Mouse (Mus musculus): ENCODE data around the gene Cdc42. TPM values are rescaled to one million over a fixed set of nuclear protein-coding genes. Genes with fewer than 3 reads are reported as not detected.

Cdc42 gene
- polyA plus RNA-seq, 1 experiment from 2014 or later = 912 TPM

DNA sequence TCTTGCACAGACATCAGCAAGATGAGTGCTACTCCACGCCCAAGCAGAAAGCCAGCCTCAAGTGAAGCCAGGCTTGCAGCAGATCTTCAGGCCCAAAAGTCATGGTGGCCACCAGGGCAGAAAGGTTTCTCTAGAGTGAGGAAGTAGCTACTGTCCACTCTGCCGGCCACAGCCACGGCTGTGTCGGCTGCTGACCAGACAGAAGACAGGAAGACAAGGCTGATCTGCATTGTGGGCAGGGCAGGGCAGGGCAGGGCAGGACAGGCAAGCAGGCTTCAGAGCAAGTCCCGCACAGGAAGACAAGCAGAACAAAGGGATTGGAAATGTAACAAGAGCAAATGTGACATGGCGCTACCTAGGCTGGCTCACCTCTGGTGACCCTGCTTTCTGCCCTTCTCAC is 16.2 kb upstream of the Cdc42 start:
- Histone ChIP-seq H3K4me3 (replicated peaks; ENCODE audit: low read length) (no peak overlapping the region), H3K4me1 (replicated peaks; ENCODE audit: control insufficient read depth, insufficient read depth, low read length) (peaks cover 10% of the 10 kb centered on the region), H3K4me2 (ENCODE audit: low read length) (no peak overlapping the region), H3K9ac (replicated peaks; ENCODE audit: low read depth, low read length) (no peak overlapping the region), H3K36me3 (ENCODE audit: control insufficient read depth, insufficient read depth) (no peaks in the 10 kb centered on the region), H3K9me3 (ENCODE audit: control insufficient read depth, low read length) (no peaks in the 10 kb centered on the region), H3K27ac (ENCODE audit: low read length) (no peak overlapping the region), H3K27me3 (replicated peaks; ENCODE audit: control insufficient read depth, insufficient read depth, low read length) (no peaks in the 10 kb centered on the region)
- 72% methylated on average over 6 of the region's 6 CpGs for WGBS
- ATAC-seq = no peak

DNA sequence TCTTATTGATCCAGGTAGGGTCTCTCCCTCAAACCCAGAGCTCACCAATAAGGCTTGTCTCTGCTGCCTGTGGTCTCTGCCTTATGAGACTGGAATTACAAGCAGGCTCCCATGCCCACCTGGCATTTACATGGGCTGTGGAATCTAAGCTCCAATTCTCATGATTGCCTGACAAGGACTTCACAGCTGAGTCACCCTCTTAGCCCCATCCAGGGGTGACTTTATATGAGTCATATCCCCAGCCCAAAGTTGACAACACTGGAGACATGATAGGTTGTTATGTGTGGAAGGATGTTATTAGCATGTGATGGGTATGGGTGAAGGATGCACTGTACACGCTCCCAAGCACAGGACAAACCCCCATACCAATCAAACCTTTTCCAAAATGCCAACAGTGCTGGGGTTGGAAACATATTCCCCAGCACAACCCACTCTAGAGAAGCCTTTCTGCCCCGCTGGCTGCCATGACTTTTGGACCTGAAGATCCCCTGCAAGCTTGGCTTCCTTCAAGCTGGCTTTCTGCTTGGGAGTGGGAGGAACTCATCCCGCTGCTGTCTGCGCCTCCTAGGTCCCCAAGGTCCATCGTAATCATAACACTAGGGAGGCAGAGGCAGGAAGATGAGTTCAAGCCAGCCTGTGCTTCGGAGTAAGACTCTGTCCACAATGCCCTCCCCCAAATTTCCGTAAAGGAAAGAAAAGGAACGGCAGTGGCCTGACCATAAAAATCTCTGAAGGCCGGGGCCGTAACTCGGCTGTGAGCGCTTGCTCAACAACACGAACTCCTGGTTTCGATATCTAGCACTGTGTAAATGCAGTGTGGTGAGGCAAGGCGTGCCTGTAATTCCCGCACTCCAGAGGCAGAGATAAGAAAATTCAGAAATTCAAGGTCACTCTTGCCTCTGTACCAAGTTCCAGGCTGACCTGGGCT is 14.3 kb upstream of the Cdc42 start:
- H3K27me3 ChIP-seq (replicated peaks; ENCODE audit: control insufficient read depth, insufficient read depth, low read length) = no peaks in the 10 kb centered on the region
- 92% methylated on average over 16 of the region's 16 CpGs for WGBS
- no peaks in the 10 kb centered on the region for H3K36me3 ChIP-seq (ENCODE audit: control insufficient read depth, insufficient read depth)
- no peak overlapping the region for H3K4me2 ChIP-seq (ENCODE audit: low read length)
- no peak overlapping the region for H3K4me3 ChIP-seq (replicated peaks; ENCODE audit: low read length)
- no peak overlapping the region for H3K27ac ChIP-seq (ENCODE audit: low read length)
- H3K4me1 ChIP-seq (replicated peaks; ENCODE audit: control insufficient read depth, insufficient read depth, low read length) = peaks cover 10% of the 10 kb centered on the region
- no peak overlapping the region for H3K9ac ChIP-seq (replicated peaks; ENCODE audit: low read depth, low read length)
- ATAC-seq = no peak
- no peaks in the 10 kb centered on the region for H3K9me3 ChIP-seq (ENCODE audit: control insufficient read depth, low read length)

DNA sequence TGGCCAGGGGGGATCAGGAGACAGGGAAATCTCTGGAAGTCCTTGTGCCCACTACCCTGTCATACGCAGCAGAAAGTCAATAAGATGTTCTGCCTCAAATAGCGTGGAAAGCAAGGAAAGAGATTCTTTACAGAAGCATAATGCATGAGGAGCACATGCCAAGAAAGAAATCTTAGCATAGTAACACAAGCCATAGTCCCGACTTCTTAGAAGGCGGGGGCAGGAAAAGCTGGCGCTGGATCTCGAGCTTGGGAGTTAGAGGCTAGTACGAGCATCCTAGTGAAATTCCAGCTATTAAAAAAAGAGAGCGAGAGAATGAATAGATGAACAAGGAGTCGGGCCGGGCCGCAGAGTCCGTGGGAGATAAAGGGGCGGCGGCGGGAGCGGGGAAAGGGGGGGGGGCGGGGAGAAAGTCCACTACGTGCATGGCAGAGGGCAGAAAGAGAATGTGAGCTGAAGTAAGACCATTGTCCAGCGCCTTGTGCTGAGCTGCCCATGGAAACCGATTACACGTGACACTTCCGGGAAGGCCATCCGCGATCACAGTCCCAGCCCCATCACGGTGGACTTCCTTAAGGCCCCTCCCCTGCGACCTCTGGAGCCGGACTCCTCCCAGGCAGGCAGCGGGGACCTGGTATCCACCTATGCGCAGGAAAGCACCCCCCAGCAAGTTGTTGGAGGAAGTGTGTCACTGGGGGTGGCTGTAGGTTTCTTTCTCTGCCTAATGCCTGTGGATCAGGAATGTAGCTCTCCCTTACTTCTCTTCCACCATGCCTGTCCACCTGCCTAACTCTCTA is 12.6 kb upstream of the Cdc42 start:
- Histone ChIP-seq H3K4me3 (replicated peaks; ENCODE audit: low read length) (peak overlapping the region; percentile 40), H3K27ac (ENCODE audit: low read length) (no peak overlapping the region), H3K36me3 (ENCODE audit: control insufficient read depth, insufficient read depth) (no peaks in the 10 kb centered on the region), H3K4me2 (ENCODE audit: low read length) (peak overlapping the region; percentile 74), H3K4me1 (replicated peaks; ENCODE audit: control insufficient read depth, insufficient read depth, low read length) (peaks cover 10% of the 10 kb centered on the region), H3K9me3 (ENCODE audit: control insufficient read depth, low read length) (no peaks in the 10 kb centered on the region), H3K27me3 (replicated peaks; ENCODE audit: control insufficient read depth, insufficient read depth, low read length) (no peaks in the 10 kb centered on the region), H3K9ac (replicated peaks; ENCODE audit: low read depth, low read length) (peak overlapping the region; percentile 67)
- 8% methylated on average over 28 of the region's 29 CpGs for WGBS
- ATAC-seq = no peak

DNA sequence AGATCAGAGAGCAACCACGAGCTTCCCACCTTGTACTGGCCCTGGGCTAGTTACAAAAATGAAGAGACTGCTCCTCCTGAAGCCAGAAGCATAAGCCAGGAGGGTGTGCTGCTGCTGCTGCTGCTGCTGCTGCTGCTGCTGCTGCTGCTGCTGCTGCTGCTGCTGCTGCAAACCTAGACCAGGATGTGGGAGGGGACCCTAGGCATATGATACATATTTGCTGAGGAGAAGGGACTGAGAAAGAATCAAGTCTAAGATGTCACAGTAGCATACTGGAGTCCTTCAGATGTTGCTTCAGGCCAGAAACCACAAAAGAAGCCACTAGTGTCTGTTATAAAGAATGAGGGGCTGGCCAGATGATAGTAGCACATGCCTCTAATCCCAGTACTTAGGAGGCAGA is 10.7 kb upstream of the Cdc42 start:
- no peak overlapping the region for H3K4me3 ChIP-seq (replicated peaks; ENCODE audit: low read length)
- H3K9ac ChIP-seq (replicated peaks; ENCODE audit: low read depth, low read length) = no peak overlapping the region
- no peaks in the 10 kb centered on the region for H3K9me3 ChIP-seq (ENCODE audit: control insufficient read depth, low read length)
- no peaks in the 10 kb centered on the region for H3K36me3 ChIP-seq (ENCODE audit: control insufficient read depth, insufficient read depth)
- H3K27me3 ChIP-seq (replicated peaks; ENCODE audit: control insufficient read depth, insufficient read depth, low read length) = no peaks in the 10 kb centered on the region
- no peak for ATAC-seq
- H3K4me1 ChIP-seq (replicated peaks; ENCODE audit: control insufficient read depth, insufficient read depth, low read length) = peaks cover 10% of the 10 kb centered on the region
- no peak overlapping the region for H3K4me2 ChIP-seq (ENCODE audit: low read length)
- H3K27ac ChIP-seq (ENCODE audit: low read length) = no peak overlapping the region
- WGBS = 19% methylated on average over 1 of the region's 1 CpGs

DNA sequence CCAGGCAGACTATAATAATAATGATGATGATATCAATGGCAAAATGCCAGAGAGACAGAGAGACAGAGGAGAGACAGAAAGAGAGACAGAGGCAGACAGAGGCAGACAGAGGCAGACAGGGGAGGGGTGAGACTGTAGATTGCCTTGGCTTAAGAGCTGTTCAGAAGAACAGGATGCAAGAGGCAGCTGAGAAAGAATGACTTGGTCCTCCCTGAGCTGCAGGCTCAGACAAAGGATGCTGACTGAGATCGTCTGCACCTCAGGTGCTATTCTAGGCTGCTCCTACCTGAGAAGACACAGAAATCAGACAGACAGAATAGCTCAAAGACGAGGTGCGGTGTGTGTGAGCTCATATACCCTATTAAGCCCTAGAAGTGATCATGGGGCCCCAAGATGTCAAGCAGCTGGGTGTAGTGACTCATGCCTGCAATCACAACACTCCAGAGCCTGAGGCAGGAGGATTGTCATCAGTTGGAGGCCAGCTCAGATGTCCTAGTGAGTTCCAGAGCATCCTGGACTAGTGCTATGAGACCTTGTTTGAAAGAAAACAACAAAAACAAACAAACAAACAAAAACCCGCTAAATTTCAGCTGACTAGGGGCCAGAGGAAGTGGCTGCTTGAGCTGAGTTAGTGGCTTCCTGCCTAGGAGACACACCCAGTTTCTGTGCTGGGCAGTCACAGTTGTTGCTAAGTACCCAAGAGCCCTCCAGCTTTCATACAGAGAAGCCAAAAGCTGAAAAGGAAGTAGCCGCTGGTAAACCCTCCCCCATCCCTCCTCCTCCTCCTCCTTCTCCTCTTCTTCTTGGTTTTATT is 10.0 kb upstream of the Cdc42 start:
- WGBS = 58% methylated on average over 5 of the region's 5 CpGs

GRCm38 (mm10) chr4:137366097-137366496 is 8.6 kb upstream of the Cdc42 start:
- 80% methylated on average over 4 of the region's 4 CpGs for WGBS
- Histone ChIP-seq H3K4me2 (ENCODE audit: low read length) (no peak overlapping the region), H3K9ac (replicated peaks; ENCODE audit: low read depth, low read length) (no peak overlapping the region), H3K4me1 (replicated peaks; ENCODE audit: control insufficient read depth, insufficient read depth, low read length) (peaks cover 10% of the 10 kb centered on the region), H3K27me3 (replicated peaks; ENCODE audit: control insufficient read depth, insufficient read depth, low read length) (no peaks in the 10 kb centered on the region), H3K4me3 (replicated peaks; ENCODE audit: low read length) (no peak overlapping the region), H3K9me3 (ENCODE audit: control insufficient read depth, low read length) (no peaks in the 10 kb centered on the region), H3K36me3 (ENCODE audit: control insufficient read depth, insufficient read depth) (no peaks in the 10 kb centered on the region), H3K27ac (ENCODE audit: low read length) (no peak overlapping the region)
- ATAC-seq = no peak

More for the DNA sequence above, 10.0 kb upstream of the Cdc42 start:
- no peak overlapping the region for H3K27ac ChIP-seq (ENCODE audit: low read length)
- no peak overlapping the region for H3K4me2 ChIP-seq (ENCODE audit: low read length)
- H3K4me3 ChIP-seq (replicated peaks; ENCODE audit: low read length) = no peak overlapping the region
- H3K4me1 ChIP-seq (replicated peaks; ENCODE audit: control insufficient read depth, insufficient read depth, low read length) = peaks cover 10% of the 10 kb centered on the region
- no peaks in the 10 kb centered on the region for H3K9me3 ChIP-seq (ENCODE audit: control insufficient read depth, low read length)
- no peaks in the 10 kb centered on the region for H3K36me3 ChIP-seq (ENCODE audit: control insufficient read depth, insufficient read depth)
- H3K27me3 ChIP-seq (replicated peaks; ENCODE audit: control insufficient read depth, insufficient read depth, low read length) = no peaks in the 10 kb centered on the region
- ATAC-seq = no peak
- H3K9ac ChIP-seq (replicated peaks; ENCODE audit: low read depth, low read length) = no peak overlapping the region

DNA sequence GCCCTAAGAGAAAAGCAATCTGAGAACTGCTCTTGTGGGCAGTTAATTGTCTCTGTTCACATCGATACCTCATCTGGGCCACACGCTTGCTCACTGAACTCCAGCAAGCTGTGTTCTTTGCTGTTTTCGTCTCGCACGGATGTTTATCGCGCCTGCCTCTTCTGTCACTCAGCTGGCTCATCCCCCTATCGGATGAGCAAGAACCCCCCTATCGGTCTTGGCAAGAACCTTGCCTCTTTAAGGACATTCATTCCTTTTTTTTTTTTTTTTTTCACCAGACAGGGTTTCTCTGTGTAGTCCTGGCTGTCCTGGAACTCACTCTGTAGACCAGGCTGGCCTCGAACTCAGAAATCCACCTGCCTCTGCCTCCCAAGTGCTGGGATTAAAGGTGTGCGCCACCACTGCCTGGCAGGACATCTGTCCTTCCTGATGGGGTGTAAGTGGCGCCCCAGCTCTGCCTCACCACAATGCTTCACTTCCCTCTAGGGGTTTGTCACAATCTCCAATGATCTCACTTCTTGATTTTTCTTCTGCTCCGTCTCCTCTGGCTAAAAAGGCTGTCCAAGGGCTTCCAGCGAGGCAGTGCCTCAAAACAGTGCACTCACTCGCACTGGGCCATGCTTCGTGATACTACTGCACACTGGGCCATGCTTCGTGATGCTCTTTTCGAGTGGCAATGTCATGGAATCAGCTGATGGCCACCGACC is 8.0 kb upstream of the Cdc42 start:
- H3K27ac ChIP-seq (ENCODE audit: low read length) = no peak overlapping the region
- H3K4me1 ChIP-seq (replicated peaks; ENCODE audit: control insufficient read depth, insufficient read depth, low read length) = peaks cover 8% of the 10 kb centered on the region
- no peaks in the 10 kb centered on the region for H3K27me3 ChIP-seq (replicated peaks; ENCODE audit: control insufficient read depth, insufficient read depth, low read length)
- H3K4me2 ChIP-seq (ENCODE audit: low read length) = no peak overlapping the region
- H3K9ac ChIP-seq (replicated peaks; ENCODE audit: low read depth, low read length) = no peak overlapping the region
- WGBS = 90% methylated on average over 19 of the region's 19 CpGs
- no peak for ATAC-seq
- H3K4me3 ChIP-seq (replicated peaks; ENCODE audit: low read length) = no peak overlapping the region
- no peaks in the 10 kb centered on the region for H3K9me3 ChIP-seq (ENCODE audit: control insufficient read depth, low read length)
- H3K36me3 ChIP-seq (ENCODE audit: control insufficient read depth, insufficient read depth) = no peaks in the 10 kb centered on the region

DNA sequence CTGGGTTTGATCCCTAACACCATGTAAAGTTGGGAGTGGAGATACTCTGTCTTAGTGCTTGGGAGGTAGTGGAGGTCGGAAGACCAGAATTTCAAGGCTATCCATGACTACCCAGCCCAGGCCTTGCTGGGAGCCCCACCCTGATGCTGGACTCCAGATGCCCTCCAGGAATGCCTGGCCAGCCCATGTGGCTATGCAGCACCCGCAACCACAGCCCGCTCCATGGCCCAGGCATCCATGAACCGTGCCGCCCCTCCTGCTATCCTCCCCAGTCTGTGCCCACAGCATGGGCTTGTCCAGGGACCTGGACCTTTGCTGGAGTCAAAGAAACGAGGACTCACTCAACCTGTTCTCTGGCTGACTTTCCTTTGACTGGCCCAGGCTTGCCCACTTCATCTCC is 7.3 kb upstream of the Cdc42 start:
- Histone ChIP-seq H3K36me3 (ENCODE audit: control insufficient read depth, insufficient read depth) (no peaks in the 10 kb centered on the region), H3K4me1 (replicated peaks; ENCODE audit: control insufficient read depth, insufficient read depth, low read length) (peaks cover 2% of the 10 kb centered on the region; the same call in 1 of the 2 replicates), H3K9me3 (ENCODE audit: control insufficient read depth, low read length) (no peaks in the 10 kb centered on the region), H3K9ac (replicated peaks; ENCODE audit: low read depth, low read length) (no peak overlapping the region), H3K27me3 (replicated peaks; ENCODE audit: control insufficient read depth, insufficient read depth, low read length) (no peaks in the 10 kb centered on the region), H3K4me2 (ENCODE audit: low read length) (no peak overlapping the region), H3K4me3 (replicated peaks; ENCODE audit: low read length) (no peak overlapping the region), H3K27ac (ENCODE audit: low read length) (no peak overlapping the region)
- 86% methylated on average over 6 of the region's 6 CpGs for WGBS
- no peak for ATAC-seq

All from forebrain, embryonic 16.5 days (tissue).